Mouse (Mus musculus) liver, embryonic 14.5 days (tissue): ENCODE results near the gene Snapc4. TPM values are rescaled to one million over a fixed set of nuclear protein-coding genes. Genes with fewer than 3 reads are reported as not detected.

ENCODE experiments used
- ATAC-seq: fragments of 200-750 bp; cut with Nextera tagmentation; 2 replicates; pipeline ENCODE4 v1.8.0; 2017; ENCODE audit warnings: moderate number of reproducible peaks, mild to moderate bottlenecking, moderate library complexity; ENCODE audit not compliant: insufficient read depth
- DNase-seq, 3 experiments: peaks; one replicate each; pipeline ENCODE4 v3.0.0-alpha.2; 2012 to 2013; ENCODE audit warnings: low read depth in 3 of 3, low spot score in 3 of 3
- H3K27ac ChIP-seq: fragments of 300-500 bp; sonication (generic); 2 replicates; pipeline ENCODE4 v1.5.1; 2014; ENCODE audit warnings: moderate library complexity, mild to moderate bottlenecking, control low read depth, inconsistent platforms
- H3K27me3 ChIP-seq: fragments of 300-500 bp; sonication (generic); 2 replicates; pipeline ENCODE4 v1.6.1; 2014; ENCODE audit warnings: mild to moderate bottlenecking, low read length, moderate library complexity; ENCODE audit not compliant: control insufficient read depth, insufficient read depth
- H3K36me3 ChIP-seq: fragments of 300-500 bp; sonication (generic); replicated peaks from 2 replicates; pipeline ENCODE4 v1.6.1; 2014; ENCODE audit warnings: low read depth; ENCODE audit not compliant: control insufficient read depth, insufficient read depth
- H3K4me1 ChIP-seq, 2 experiments: fragments of 200-500 bp in 1 of 2; fragments of 300-500 bp in 1 of 2; sonication (generic) in 1 of 2; replicated peaks; 2 replicates each; pipeline ENCODE4 v1.6.1; 2012 to 2014; ENCODE audit warnings: antibody characterized with exemption in 1 of 2, inconsistent platforms in 1 of 2, low read length in 1 of 2; ENCODE audit not compliant: control insufficient read depth in 2 of 2, insufficient read depth in 2 of 2
- H3K4me2 ChIP-seq: fragments of 300-500 bp; sonication (generic); 2 replicates; pipeline ENCODE4 v1.6.1; 2014; ENCODE audit warnings: low read depth, mild to moderate bottlenecking, control low read depth, moderate library complexity
- H3K4me3 ChIP-seq, 2 experiments: fragments of 200-500 bp in 1 of 2; fragments of 300-500 bp in 1 of 2; sonication (generic) in 1 of 2; 2 replicates each; pipeline ENCODE4 v1.5.1; 2012 to 2014; ENCODE audit warnings: low read depth in 2 of 2, low read length in 2 of 2, mild to moderate bottlenecking in 2 of 2, control low read depth in 1 of 2, inconsistent platforms in 1 of 2, moderate library complexity in 1 of 2; ENCODE audit not compliant: insufficient read depth in 1 of 2
- H3K9ac ChIP-seq: fragments of 300-500 bp; sonication (generic); replicated peaks from 2 replicates; pipeline ENCODE4 v1.6.1; 2014; ENCODE audit warnings: mild to moderate bottlenecking, control low read depth, moderate library complexity
- H3K9me3 ChIP-seq: fragments of 300-500 bp; sonication (generic); 2 replicates; pipeline ENCODE4 v1.6.1; 2016; ENCODE audit warnings: low read length, mixed read lengths; ENCODE audit not compliant: control insufficient read depth
- CTCF ChIP-seq: IDR thresholded peaks from 2 replicates; pipeline ENCODE4 v1.5.1; 2016; ENCODE audit warnings: antibody characterized with exemption, low read depth, control low read depth
- EP300 ChIP-seq: IDR thresholded peaks from 2 replicates; pipeline ENCODE4 v1.6.1; 2016; ENCODE audit warnings: antibody characterized with exemption, low read depth
- WGBS: fragments of 180-500 bp; shearing (Covaris S2); extraction: QIAGEN DNeasy Blood & Tissue Kit; methylation state at CpG from one replicate; pipeline ENCODE4 v1.1.7; 2014; ENCODE audit not compliant: insufficient replicate concordance; 5-methylcytosine and 5-hydroxymethylcytosine counted together
- polyA plus RNA-seq, 2 experiments: library from polyadenylated mRNA; depleted of rRNA in 1 of 2; stranded (reverse) in 1 of 2; unstranded in 1 of 2; fragments of >200 nt; fragmentation: Nextera tagmentation in 1 of 2; extraction: Ambion mirVana in 1 of 2; gene quantifications; 2 replicates each; pipeline versions ENCODE4 v1.2.1 to v1.2.3; 2012 to 2014

Snapc4 gene
- polyA plus RNA-seq, 2 experiments = 6.3 to 11.0 TPM

GRCm38 (mm10) chr2:26325386-26326181 lies 54.9 kb downstream of the Snapc4 start:
- Histone ChIP-seq H3K4me3 (no peak overlapping the region), H3K4me1 (no peaks in the 10 kb centered on the region), H3K27me3 (no peaks in the 10 kb centered on the region), H3K27ac (no peak overlapping the region), H3K9me3 (no peaks in the 10 kb centered on the region), H3K36me3 (no peaks in the 10 kb centered on the region), H3K4me2 (no peak overlapping the region), H3K9ac (no peak overlapping the region)
- no peak for TF ChIP-seq EP300
- TF ChIP-seq CTCF = peak; percentile 99
- DNase-seq = peak; percentile 44 to 54 (median 53)
- WGBS = 50% methylated on average over 15 of the region's 15 CpGs
- ATAC-seq = peak; percentile 74

- TF ChIP-seq EP300 (no peak), CTCF (peak; percentile 63)
- no peaks in the 10 kb centered on the region for H3K9me3 ChIP-seq
- ATAC-seq (no peak), DNase-seq (no peak)
- no peaks in the 10 kb centered on the region for H3K4me1 ChIP-seq
- H3K27me3 ChIP-seq = no peaks in the 10 kb centered on the region
- H3K4me3 ChIP-seq = no peak overlapping the region
- 53% methylated on average over 2 of the region's 2 CpGs for WGBS
- no peak overlapping the region for H3K27ac ChIP-seq
- no peaks in the 10 kb centered on the region for H3K36me3 ChIP-seq
- H3K4me2 ChIP-seq = no peak overlapping the region
- no peak overlapping the region for H3K9ac ChIP-seq
Observed at GRCm38 (mm10) chr2:26324917-26325316, 55.5 kb downstream of the Snapc4 start.

GRCm38 (mm10) chr2:26323589-26324325 lies 56.7 kb downstream of the Snapc4 start:
- ATAC-seq (no peak), DNase-seq (no peak)
- Histone ChIP-seq H3K9ac (no peak overlapping the region), H3K4me1 (no peaks in the 10 kb centered on the region), H3K36me3 (no peaks in the 10 kb centered on the region), H3K4me3 (no peak overlapping the region), H3K9me3 (no peaks in the 10 kb centered on the region), H3K4me2 (no peak overlapping the region), H3K27me3 (no peaks in the 10 kb centered on the region), H3K27ac (no peak overlapping the region)
- 72% methylated on average over 13 of the region's 13 CpGs for WGBS
- TF ChIP-seq CTCF (no peak), EP300 (no peak)

- TF ChIP-seq EP300 (no peak), CTCF (no peak)
- H3K4me3 ChIP-seq = no peak overlapping the region
- H3K9me3 ChIP-seq = no peaks in the 10 kb centered on the region
- no peak overlapping the region for H3K9ac ChIP-seq
- H3K36me3 ChIP-seq = no peaks in the 10 kb centered on the region
- DNase-seq (no peak), ATAC-seq (no peak)
- no peaks in the 10 kb centered on the region for H3K27me3 ChIP-seq
- 56% methylated on average over 14 of the region's 14 CpGs for WGBS
- no peak overlapping the region for H3K27ac ChIP-seq
- no peaks in the 10 kb centered on the region for H3K4me1 ChIP-seq
- no peak overlapping the region for H3K4me2 ChIP-seq
Observed at GRCm38 (mm10) chr2:26320245-26321185, 59.9 kb downstream of the Snapc4 start.
